Mouse (Mus musculus) yolk sac, embryonic 10.5 days (tissue): ENCODE results near the gene Rrm1.
"Not testable (repeated sequence)": the region's sequence is repeated elsewhere in the genome, so short reads cannot be mapped to it uniquely, and the experiment has no call there.

Experiments
- DNase-seq: peaks from one replicate; pipeline ENCODE4 v3.0.0-alpha.2; 2017; ENCODE audit warnings: low spot score

The Rrm1 gene

GRCm38 (mm10) chr7:102441657-102442391 is at the start of gene Rrm1:
Gene Rrm1 (plus strand): TSS chr7:102441695.
- peak; percentile 94 for DNase-seq

DNA sequence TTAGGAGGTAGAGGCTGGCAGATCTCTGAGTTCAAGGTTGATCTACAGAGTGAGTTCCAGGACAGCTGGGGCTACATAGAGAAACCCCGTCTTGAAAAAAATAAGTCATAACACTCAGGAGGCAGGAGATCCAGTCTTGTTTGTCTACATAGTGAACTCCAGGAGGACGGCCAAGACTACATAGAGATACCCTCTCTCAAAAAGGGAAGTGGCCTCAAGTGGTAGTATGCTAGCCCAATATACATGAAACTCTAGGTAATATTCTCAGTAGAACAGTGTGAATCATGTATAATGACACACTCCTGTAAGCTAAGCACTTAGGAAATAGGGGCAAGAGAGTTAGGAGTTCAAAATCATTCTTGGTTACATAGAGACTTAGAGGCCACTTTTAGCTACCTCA is 47.6 kb upstream of the Rrm1 start:
- no peak for DNase-seq

DNA sequence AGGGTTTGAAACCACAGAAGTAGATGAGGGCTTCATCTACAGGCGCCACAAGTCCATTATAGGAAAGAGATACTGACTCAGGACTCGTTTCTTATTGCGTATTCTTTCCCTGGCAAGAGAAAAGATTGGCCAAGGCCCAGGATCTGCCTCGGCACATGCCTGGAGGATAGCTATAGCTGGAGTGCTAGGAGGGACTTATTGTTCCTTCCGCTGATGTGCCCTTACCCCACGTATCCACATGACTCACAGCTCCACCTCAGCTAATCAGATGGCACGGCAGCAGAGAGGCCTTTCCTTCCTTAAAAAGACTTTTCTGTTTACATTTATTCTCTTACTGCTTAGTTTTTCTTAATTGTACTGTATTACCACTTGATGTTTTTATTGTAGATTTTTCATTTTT is 45.6 kb upstream of the Rrm1 start:
- no peak for DNase-seq

- DNase-seq = no peak
These were observed 45.2 kb upstream of the Rrm1 start for GRCm38 (mm10) chr7:102396331-102396730.

- no peak for DNase-seq
These were observed 42.2 kb upstream of the Rrm1 start for GRCm38 (mm10) chr7:102399180-102399731.

DNA sequence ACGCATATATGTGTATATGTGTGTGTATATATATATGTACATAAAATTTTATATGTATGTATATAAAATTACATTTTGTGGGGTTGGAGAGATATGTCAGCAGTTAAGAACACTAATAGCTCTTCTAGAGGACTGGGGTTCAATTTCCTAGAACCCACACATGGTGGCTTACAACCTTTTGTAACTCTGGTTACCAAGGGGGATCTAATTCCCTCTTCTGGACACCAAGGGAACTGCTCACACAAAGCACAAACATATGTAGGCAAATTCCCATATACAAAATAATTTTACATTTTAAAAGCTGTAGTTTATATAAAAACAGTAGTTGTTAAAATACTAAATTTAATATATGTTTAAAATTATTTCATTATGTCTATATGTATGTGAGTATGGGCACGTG is 37.4 kb upstream of the Rrm1 start:
- DNase-seq = no peak

GRCm38 (mm10) chr7:102407440-102407839 is 34.1 kb upstream of the Rrm1 start:
- no peak for DNase-seq

DNA sequence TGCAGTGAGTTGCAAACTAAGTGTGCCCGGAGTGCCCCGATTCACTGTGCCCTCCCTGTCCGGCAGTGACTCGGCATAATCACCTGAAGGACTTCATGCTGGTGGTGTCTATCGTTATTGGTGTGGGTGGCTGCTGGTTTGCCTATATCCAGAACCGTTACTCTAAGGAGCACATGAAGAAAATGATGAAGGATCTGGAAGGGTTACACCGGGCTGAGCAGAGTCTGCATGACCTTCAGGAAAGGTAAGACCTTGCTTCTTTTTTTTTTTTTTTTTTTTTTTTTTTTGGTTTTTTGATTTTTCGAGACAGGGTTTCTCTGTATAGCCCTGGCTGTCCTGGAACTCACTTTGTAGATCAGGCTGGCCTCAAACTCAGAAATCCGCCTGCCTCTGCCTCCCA is 26.2 kb upstream of the Rrm1 start:
- not testable (repeated sequence) for DNase-seq

DNA sequence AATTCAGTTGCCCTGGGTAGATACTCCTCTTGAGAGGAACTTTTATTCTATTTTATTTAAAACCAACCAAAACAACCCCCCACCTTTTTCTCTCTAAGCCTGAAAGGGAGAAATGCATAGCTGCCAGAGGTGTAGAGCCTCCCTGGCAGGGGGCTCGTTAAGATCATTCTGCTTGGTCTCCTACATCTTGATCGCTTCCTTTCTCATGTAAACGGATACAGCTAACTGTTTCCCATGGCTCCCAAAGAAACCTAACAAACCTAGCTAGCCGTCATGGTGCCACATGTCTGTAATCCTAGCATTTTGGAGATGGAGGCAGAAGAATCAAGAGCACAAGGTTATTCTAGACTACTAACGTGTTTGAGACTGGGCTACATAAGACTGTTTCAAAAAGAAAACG is 25.7 kb upstream of the Rrm1 start:
- no peak for DNase-seq

DNA sequence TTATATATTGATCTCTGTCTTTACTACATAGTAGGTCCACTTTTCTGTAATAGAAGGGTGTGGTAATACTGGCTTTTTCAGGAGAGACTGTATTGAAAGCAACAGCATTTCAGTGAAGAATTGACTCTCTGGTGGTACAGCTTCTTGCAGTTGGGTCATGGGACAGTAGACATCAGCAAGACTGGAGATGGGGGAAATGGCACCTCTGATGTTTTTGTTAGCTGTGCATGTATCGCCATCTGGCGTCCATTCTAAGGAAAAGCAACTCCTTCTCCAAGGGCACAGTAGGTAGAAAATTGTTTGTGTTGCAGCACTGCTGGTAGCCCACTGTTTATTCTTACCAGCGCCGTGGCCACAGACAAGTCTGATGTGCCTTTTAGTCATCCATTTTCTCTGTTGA is 24.1 kb upstream of the Rrm1 start:
- DNase-seq = no peak

DNA sequence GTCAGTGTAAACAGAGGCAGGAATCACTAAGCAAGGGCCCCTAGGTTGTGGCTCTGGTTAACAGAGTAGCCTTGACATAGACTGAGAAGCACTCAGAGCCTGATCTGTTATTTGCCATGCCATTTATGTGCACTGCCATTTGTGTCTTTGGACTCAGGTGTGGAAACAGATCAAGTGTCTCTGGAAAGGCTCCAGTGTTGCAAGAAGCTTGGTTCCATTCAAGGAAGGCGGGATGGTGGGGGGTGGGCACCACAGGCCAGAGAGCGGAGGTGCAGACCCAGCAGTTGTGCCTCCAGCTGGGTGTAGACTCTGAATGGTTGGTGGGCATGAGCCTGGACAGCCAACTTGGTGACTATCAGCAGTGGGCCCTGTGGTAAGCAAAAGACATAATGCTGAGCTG is 19.5 kb upstream of the Rrm1 start:
- no peak for DNase-seq

- DNase-seq = no peak
These were observed 15.4 kb upstream of the Rrm1 start for GRCm38 (mm10) chr7:102425933-102426685.

GRCm38 (mm10) chr7:102434344-102434743 is 7.2 kb upstream of the Rrm1 start:
- no peak for DNase-seq

GRCm38 (mm10) chr7:102440822-102441656 is 456 bp upstream of the Rrm1 start:
- DNase-seq = no peak

- no peak for DNase-seq
These were observed 937 bp downstream of the Rrm1 start for GRCm38 (mm10) chr7:102442432-102442831.

DNA sequence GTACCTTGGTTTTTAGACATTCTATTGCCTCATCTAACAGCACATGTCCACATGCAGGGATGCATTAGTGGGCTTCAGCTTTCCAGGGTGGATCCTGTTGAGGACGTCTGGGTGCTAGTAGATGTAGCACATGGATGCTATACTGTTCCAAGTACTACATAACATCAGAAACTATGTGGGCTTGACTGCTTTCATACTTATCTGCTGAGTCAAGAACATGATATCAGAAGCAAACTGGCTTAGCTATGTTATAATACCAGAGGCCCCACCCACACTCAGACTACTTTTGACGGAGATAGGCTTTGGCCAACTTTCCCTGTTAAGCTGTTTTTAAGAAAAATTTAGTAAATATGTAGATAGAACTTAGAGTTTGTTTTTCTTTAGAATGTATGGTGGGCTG is 2.8 kb downstream of the Rrm1 start:
- no peak for DNase-seq

- DNase-seq = no peak
These were observed 4.9 kb downstream of the Rrm1 start for GRCm38 (mm10) chr7:102446438-102446837.

- DNase-seq = no peak
These were observed 17.3 kb downstream of the Rrm1 start for GRCm38 (mm10) chr7:102458618-102459380.

DNA sequence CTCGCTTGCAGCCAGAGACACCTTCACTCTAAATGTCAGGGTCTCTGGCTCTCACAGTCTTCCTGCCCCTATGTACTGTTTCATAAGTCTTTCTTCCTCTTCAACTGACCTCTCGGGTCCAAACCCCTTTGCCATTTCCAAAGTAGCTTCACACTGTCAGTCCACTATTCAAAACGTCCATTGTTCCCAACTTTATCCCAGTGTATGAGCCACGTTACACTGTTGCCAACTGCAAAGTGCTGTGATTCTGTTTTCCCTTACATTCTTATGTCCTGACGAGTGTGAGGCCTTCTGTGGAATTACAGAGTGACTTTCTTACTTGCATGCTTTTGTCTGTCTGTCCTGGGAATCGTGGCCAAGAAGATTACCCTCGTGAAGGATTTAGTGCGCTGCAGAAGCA is 26.1 kb downstream of the Rrm1 start:
- no peak for DNase-seq

GRCm38 (mm10) chr7:102472675-102473074 is 31.2 kb downstream of the Rrm1 start:
- DNase-seq = no peak

DNA sequence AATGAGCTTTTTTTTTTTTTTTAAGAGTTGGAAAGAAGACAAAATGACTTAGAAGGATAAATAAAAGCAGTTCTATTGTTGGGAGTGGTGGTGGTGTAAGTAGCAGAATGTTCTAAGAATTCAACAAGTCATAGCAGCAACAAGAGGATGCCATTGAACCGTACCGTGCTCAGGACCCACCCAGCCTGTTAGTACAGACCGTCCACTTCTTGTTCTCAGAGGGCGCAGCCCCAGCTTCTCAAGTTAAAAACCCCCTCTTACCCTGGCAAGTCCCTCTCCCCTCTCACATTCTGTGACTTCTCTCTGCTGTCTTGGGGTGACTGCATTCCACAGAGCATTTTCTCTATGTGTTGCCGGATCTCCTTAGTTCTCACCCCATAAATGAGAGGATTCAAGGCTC is 35.1 kb downstream of the Rrm1 start:
- DNase-seq = no peak

- no peak for DNase-seq
These were observed 35.9 kb downstream of the Rrm1 start for GRCm38 (mm10) chr7:102477377-102477776.
